Mouse (Mus musculus) embryo, embryonic 9.5 days (tissue): ENCODE measurements around the gene Ssbp2.

Experiments
- DNase-seq: peaks from one replicate; pipeline ENCODE4 v3.0.0-alpha.2; 2017; ENCODE audit errors: extremely low spot score

The Ssbp2 gene

GRCm38 (mm10) chr13:91727899-91728298 is 267.8 kb downstream of the Ssbp2 start:
- no peak for DNase-seq

GRCm38 (mm10) chr13:91737191-91737590 is 277.1 kb downstream of the Ssbp2 start:
- no peak for DNase-seq

GRCm38 (mm10) chr13:91740851-91741250 is 280.8 kb downstream of the Ssbp2 start:
- no peak for DNase-seq

- peak; percentile 61 for DNase-seq
Measured at GRCm38 (mm10) chr13:91741280-91742047, 281.4 kb downstream of the Ssbp2 start, which contains the start of gene Acot12. Gene Acot12 (plus strand): TSS chr13:91741512.

GRCm38 (mm10) chr13:91743180-91743579 is 283.1 kb downstream of the Ssbp2 start:
- DNase-seq, result no peak

- DNase-seq, result no peak
Measured at GRCm38 (mm10) chr13:91746470-91746869, 286.4 kb downstream of the Ssbp2 start.

GRCm38 (mm10) chr13:91748401-91748800 is 288.3 kb downstream of the Ssbp2 start:
- no peak for DNase-seq

- no peak for DNase-seq
Measured at GRCm38 (mm10) chr13:91749981-91750380, 289.9 kb downstream of the Ssbp2 start.
